Mouse (Mus musculus) layer of hippocampus, adult 8-10 months (tissue): ENCODE measurements around the gene Slc39a2. TPM values are rescaled to one million over a fixed set of nuclear protein-coding genes. Genes with fewer than 3 reads are reported as not detected.
A peak's percentile ranks its signal among the peaks of the same experiment; 100 is the strongest.

Source experiments
- DNase-seq, 2 experiments: peaks; one replicate each; pipeline ENCODE4 v3.0.0; 2022; ENCODE audit warnings: low spot score in 2 of 2
- total RNA-seq, 4 experiments: library from RNA; stranded (reverse); gene quantifications; 2 replicates each; pipeline ENCODE4 v1.2.4; 2022

Gene Slc39a2
- total RNA-seq, 4 experiments from 2014 or later, result 4.8 to 13.0 (median 8.7) TPM

GRCm38 (mm10) chr14:51930824-51931223 lies 38.1 kb downstream of the Slc39a2 start:
- DNase-seq, result peak; percentile 63 to 71

DNA sequence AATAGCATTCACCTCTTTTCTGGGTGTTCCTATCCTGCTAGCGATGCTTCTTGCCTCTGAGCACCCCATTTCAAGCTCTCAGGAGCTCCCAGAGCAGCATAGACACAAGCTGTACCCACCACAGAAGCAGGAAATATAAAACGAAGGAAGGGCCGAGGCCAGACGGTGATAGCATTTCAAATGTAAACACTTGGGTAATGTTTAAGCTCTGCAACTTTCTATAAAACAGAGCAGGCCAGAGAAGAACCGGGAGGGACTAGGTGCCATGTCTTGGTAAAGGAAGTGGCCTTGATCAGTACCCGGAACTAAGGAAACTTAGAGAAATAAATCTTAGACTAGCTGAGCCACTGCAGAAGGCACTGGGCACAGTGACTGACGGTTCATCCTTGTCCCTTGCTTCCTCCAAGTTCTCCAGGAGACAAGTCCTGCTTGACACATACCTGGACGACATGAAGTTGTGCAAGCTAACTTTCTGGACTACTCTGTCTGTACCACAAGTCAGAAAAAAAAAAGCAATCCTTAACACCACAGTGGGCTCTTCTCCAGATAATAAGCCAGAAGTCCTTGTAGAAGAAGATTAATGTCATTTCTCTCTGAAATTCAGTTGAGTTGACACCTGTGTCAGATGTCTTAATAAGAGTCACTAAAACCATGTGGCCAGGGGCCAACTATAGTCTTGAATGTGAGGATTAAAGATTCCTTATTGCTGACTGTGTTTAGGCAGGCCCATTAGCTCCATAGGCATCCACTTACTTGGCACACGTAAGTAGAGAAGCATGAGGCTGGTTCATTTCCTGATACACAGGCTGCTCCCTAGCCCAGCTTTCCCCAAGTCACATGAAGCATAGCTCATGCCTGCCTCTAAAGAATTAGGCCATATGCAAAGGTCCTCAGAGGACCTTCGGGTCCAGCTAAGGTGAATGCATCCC lies 39.7 kb downstream of the Slc39a2 start:
- no peak for DNase-seq

DNA sequence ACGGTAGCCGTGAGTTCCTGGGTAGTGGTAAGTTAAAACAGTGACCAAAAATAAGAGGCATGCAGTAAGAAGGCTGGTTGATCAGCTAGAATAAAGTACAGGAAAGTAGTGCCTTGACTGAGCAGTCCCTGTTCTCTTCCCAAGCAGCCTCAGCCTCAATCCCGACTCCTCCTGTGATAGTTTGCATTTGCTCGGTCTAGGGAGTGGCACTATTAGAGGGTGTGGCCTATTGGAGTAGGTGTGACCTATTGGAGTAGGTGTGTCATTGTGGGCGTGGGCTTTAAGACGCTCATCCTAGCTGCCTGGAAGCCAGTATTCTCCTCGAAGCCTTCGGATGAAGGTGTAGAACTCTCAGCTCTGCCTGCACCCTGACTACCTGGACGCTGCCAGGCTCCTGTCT lies 46.3 kb downstream of the Slc39a2 start:
- no peak for DNase-seq

- DNase-seq, result no peak
Measured at GRCm38 (mm10) chr14:51940944-51941560, 48.4 kb downstream of the Slc39a2 start.

GRCm38 (mm10) chr14:51941577-51941976 lies 48.9 kb downstream of the Slc39a2 start:
- DNase-seq, result no peak

DNA sequence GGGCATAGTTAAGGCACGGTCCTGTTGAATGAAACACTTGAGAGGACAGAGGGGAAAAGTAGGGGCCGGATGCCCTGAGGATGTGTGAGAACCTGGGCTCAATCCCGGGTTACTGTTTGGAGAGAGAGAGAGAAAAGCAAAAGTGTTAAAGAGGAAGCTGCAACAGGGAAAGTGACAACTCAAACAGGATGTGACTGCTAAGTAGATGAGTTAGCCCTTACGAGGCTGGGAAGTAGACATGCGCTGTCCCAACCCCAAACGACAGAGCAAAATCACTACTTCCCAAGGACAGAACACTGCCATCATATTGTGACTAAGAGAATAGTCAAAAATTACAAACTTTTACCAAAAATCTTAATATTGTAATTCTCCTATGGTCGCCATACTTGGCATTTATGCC lies 49.5 kb downstream of the Slc39a2 start:
- no peak for DNase-seq

- DNase-seq, result no peak
Measured at GRCm38 (mm10) chr14:51943336-51943735, 50.6 kb downstream of the Slc39a2 start.

Other genes with a start within 250 kb of the Slc39a2 start
- not detected for gene Gm17079, start 197.4 kb upstream of the Slc39a2 start, total RNA-seq
- gene Gm5800, start 175.7 kb upstream of the Slc39a2 start, total RNA-seq, result not detected
- gene Ang4, start 119.3 kb upstream of the Slc39a2 start, total RNA-seq, result not detected
- not detected for gene AY358078, start 92.8 kb upstream of the Slc39a2 start, total RNA-seq
- gene Ear6, start 39.2 kb upstream of the Slc39a2 start, total RNA-seq, result not detected
- 10 to 100 TPM; 29.8 to 51.3 (median 38.8) TPM for gene Mettl17, start 8.0 kb upstream of the Slc39a2 start, total RNA-seq
- 100 to 1,000 TPM; 843 to 941 (median 912) TPM for gene Ndrg2, start 21.3 kb downstream of the Slc39a2 start, total RNA-seq
- gene Tppp2, start 25.5 kb downstream of the Slc39a2 start, total RNA-seq, result not detected
- gene Rnase13, start 29.9 kb downstream of the Slc39a2 start, total RNA-seq, result not detected
- gene Arhgef40, start 91.8 kb downstream of the Slc39a2 start, total RNA-seq, result 10 to 100 TPM; 30.3 to 40.9 (median 34.5) TPM
- gene Tmem253, start 122.8 kb downstream of the Slc39a2 start, total RNA-seq, result 1 to 10 TPM in 2 of 4 experiments, under 1 TPM in 2; 0.74 to 1.7 (median 0.91) TPM
- 10 to 100 TPM; 45.7 to 46.6 (median 45.8) TPM for gene Zfp219, start 127.8 kb downstream of the Slc39a2 start, total RNA-seq
- gene Olfr221, start 149.6 kb downstream of the Slc39a2 start, total RNA-seq, result not detected
- gene Hnrnpc, start 211.1 kb downstream of the Slc39a2 start, total RNA-seq, result 100 to 1,000 TPM; 197 to 271 (median 244) TPM
- gene Rpgrip1, start 217.8 kb downstream of the Slc39a2 start, total RNA-seq, result 1 to 10 TPM; 1.3 to 3.4 (median 1.7) TPM